In the genomic region with DNA sequence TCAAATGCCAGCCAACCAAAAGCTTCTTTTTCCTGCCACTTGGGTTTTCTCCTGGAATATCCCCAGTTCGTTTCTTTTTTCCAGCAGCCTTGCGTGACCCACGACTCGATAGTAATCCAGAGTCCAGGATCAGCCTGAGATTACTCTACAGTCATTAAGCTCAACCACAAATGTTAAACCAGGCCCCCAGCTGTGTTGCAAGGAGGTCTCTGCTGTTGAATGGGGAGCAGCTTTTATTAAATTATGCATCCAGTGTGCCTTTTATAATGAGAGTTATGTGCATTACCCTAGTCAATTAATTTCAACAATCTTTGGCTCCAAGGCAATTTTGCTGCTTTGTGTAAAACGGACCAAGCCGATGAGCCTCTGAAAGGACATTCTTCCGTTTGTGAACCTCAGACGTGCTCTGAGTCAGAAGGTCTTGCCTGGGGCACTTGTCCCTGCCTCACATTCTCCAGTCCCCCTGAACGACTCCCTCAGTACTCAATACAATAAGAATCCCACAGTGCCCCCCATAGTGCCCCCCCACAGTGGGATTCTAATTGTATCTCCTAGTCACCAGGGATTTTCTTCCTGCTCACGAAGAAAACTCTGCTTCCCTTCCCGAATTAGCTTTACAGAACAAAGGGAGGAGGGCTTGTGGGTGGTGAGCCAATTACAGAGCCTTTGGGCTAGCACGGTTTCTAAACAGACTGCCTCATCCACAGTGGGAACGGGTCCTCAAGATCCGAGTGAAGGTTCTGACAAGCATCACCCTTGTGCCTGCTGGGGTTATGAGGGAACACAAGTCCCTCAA, we compare ENCODE assay signal across 11 mouse cellular contexts. TPM values are rescaled to one million over a fixed set of nuclear protein-coding genes. Genes with fewer than 3 reads are reported as not detected.
DNase-seq lines count a peak whose midpoint lies in the region; ATAC-seq lines count a peak whose summit lies in the region.
"Had no signal": no experiment of that assay in that cellular context is flagged by ENCODE, and none has a peak within 500 bp of the region (broad histone marks: within the 10 kb centered on the region; RNA-seq: fewer than 3 reads in every experiment).

No protein-coding gene starts in this region.

- no peak overlapping the region for H3K4me2 ChIP-seq in hindbrain, embryonic 11.5 days (replicated peaks; ENCODE audit: low read depth, low read length)
- H3K4me2 ChIP-seq in midbrain, embryonic 16.5 days (ENCODE audit: low read length) = no peak overlapping the region
- H3K4me2 ChIP-seq: intestine, embryonic 15.5 days had no signal

- intact Hi-C loops in left cerebral cortex, postnatal 4 days (cut with DNase I) = no loop called here

- peak; percentile 13 for DNase-seq in NIH3T3 (ENCODE audit: low read depth)
- DNase-seq in embryo, embryonic 11 days = peak; percentile 38
- DNase-seq in hindbrain, embryonic 11.5 days (ENCODE audit: low spot score) = peak; percentile 45
- DNase-seq in lung, postnatal 4 days = no peak
- no peak for DNase-seq in left cerebral cortex, postnatal 4 days
- DNase-seq in gastrocnemius, adult 8-10 months (ENCODE audit: low spot score in 2 of 2) = no peak
- DNase-seq: heart, adult 2 months; lung, adult 2 months had no signal

- H3K36me3 ChIP-seq in hindbrain, embryonic 11.5 days (ENCODE audit: control insufficient read depth, insufficient read depth, low read length) = no peaks in the 10 kb centered on the region
- no peaks in the 10 kb centered on the region for H3K36me3 ChIP-seq in midbrain, embryonic 16.5 days (ENCODE audit: control insufficient read depth, insufficient read depth, low read length)
- H3K36me3 ChIP-seq: intestine, embryonic 15.5 days had no signal

- ATAC-seq in hindbrain, embryonic 11.5 days (ENCODE audit: low FRiP score) = peak; percentile 79
- peak; percentile 71 for ATAC-seq in midbrain, embryonic 16.5 days
- ATAC-seq: intestine, embryonic 15.5 days had no signal

- no peak overlapping the region for H3K4me3 ChIP-seq in hindbrain, embryonic 11.5 days (ENCODE audit: low read depth, low read length)
- no peak overlapping the region for H3K4me3 ChIP-seq in midbrain, embryonic 16.5 days (ENCODE audit: low read depth, low read length)
- H3K4me3 ChIP-seq: heart, adult 2 months; intestine, embryonic 15.5 days had no signal

- H3K4me1 ChIP-seq in hindbrain, embryonic 11.5 days (replicated peaks; ENCODE audit: control insufficient read depth, insufficient read depth, low read length) = 0 out of 2 replicates have a peak, but pooled peaks cover 3% of the 10 kb centered on the region
- peaks cover 3% of the 10 kb centered on the region for H3K4me1 ChIP-seq in midbrain, embryonic 16.5 days (ENCODE audit: control insufficient read depth, insufficient read depth, low read length)
- H3K4me1 ChIP-seq: intestine, embryonic 15.5 days had no signal

- H3K9ac ChIP-seq in hindbrain, embryonic 11.5 days (ENCODE audit: low read depth, low read length) = no peak overlapping the region
- H3K9ac ChIP-seq in midbrain, embryonic 16.5 days (ENCODE audit: low read depth, low read length) = no peak overlapping the region
- H3K9ac ChIP-seq: intestine, embryonic 15.5 days had no signal

- no peaks in the 10 kb centered on the region for H3K27me3 ChIP-seq in hindbrain, embryonic 11.5 days (ENCODE audit: control insufficient read depth, insufficient read depth, low read length)
- H3K27me3 ChIP-seq in midbrain, embryonic 16.5 days (ENCODE audit: control insufficient read depth, insufficient read depth, low read depth, low read length) = no peaks in the 10 kb centered on the region
- H3K27me3 ChIP-seq: intestine, embryonic 15.5 days had no signal

- H3K9me3 ChIP-seq in hindbrain, embryonic 11.5 days (ENCODE audit: control insufficient read depth, low read length) = no peaks in the 10 kb centered on the region
- H3K9me3 ChIP-seq in midbrain, embryonic 16.5 days (replicated peaks; ENCODE audit: control insufficient read depth, low read length, poor library complexity, severe bottlenecking) = no peaks in the 10 kb centered on the region
- H3K9me3 ChIP-seq: intestine, embryonic 15.5 days had no signal

- 11% methylated on average over 14 of the region's 14 CpGs for WGBS in hindbrain, embryonic 11.5 days
- 5% methylated on average over 14 of the region's 14 CpGs for WGBS in midbrain, embryonic 16.5 days

- 0 out of 2 replicates have a peak overlapping the region, but pooled peaks have one; percentile 2 for H3K27ac ChIP-seq in hindbrain, embryonic 11.5 days (ENCODE audit: low read depth, low read length)
- H3K27ac ChIP-seq in midbrain, embryonic 16.5 days (ENCODE audit: low read length) = 0 out of 2 replicates have a peak overlapping the region, but pooled peaks have one; percentile 19
- H3K27ac ChIP-seq: heart, adult 2 months; intestine, embryonic 15.5 days had no signal

RNA-seq across cellular contexts. Expression of gene Fam210b, which starts 46.0 kb away (rescaled TPM):
- 27.6 TPM in 2 replicates for polyA plus RNA-seq in hindbrain, embryonic 11.5 days (2014; fragmentation: Nextera tagmentation; extraction: Ambion mirVana)
- polyA plus RNA-seq in midbrain, embryonic 16.5 days (2015; fragmentation: Nextera tagmentation; extraction: Ambion mirVana) = 21.2 and 24.0 TPM in 2 replicates
- 10 to 100 TPM; 20.7 to 22.8 TPM for total RNA-seq in left cerebral cortex, postnatal 4 days (2021)
- total RNA-seq in gastrocnemius, adult 8-10 months (2022) = 1 to 10 TPM; 5.4 to 6.8 (median 6.1) TPM

RNA-seq across cellular contexts. Expression of gene Mc3r, which starts 51.0 kb away (rescaled TPM):
- polyA plus RNA-seq in hindbrain, embryonic 11.5 days (2014; fragmentation: Nextera tagmentation; extraction: Ambion mirVana) = not detected in 2 replicates
- 0.64 and 0.73 TPM in 2 replicates for polyA plus RNA-seq in midbrain, embryonic 16.5 days (2015; fragmentation: Nextera tagmentation; extraction: Ambion mirVana)
- total RNA-seq in left cerebral cortex, postnatal 4 days (2021) = under 1 TPM; 0.18 TPM
- not detected for total RNA-seq in gastrocnemius, adult 8-10 months (2022)
- total RNA-seq: heart, adult 2 months had no signal
- polyA plus RNA-seq: erythroblast, embryonic 14.5 days; heart, adult 2 months; intestine, embryonic 15.5 days; lung, adult 2 months had no signal

Comparison
In these comparisons a context has a peak if more than half of its experiments do, and no peak if none do; other contexts are left out.
1. DNase-seq: peak in NIH3T3 (single experiment), embryo, embryonic 11 days (single experiment) and hindbrain, embryonic 11.5 days (single experiment); none in lung, postnatal 4 days (0 of 2), left cerebral cortex, postnatal 4 days (single experiment) and gastrocnemius, adult 8-10 months (0 of 2).